Mouse (Mus musculus) cortical plate, adult 2 months (tissue): Measurements from ENCODE around the gene Rb1. TPM values are rescaled to one million over a fixed set of nuclear protein-coding genes. Genes with fewer than 3 reads are reported as not detected.

Source experiments
- H3K27ac ChIP-seq: fragments of 200-500 bp; 2 replicates; pipeline ENCODE4 v1.5.1; 2012; ENCODE audit warnings: low read length, control low read depth, inconsistent platforms; ENCODE audit not compliant: insufficient read depth
- H3K4me1 ChIP-seq: fragments of 200-500 bp; 2 replicates; pipeline ENCODE4 v1.6.1; 2011; ENCODE audit warnings: low read length; ENCODE audit not compliant: control insufficient read depth, insufficient read depth
- H3K4me3 ChIP-seq: fragments of 200-500 bp; 2 replicates; pipeline ENCODE4 v1.5.1; 2011; ENCODE audit warnings: mild to moderate bottlenecking, low read length, control low read depth; ENCODE audit not compliant: insufficient read depth
- CTCF ChIP-seq: fragments of 200-500 bp; IDR thresholded peaks from 2 replicates; pipeline ENCODE4 v1.5.1; 2011; ENCODE audit warnings: mild to moderate bottlenecking, control low read depth, low read length; ENCODE audit not compliant: insufficient read depth; ENCODE audit errors: extremely low read depth
- POLR2A ChIP-seq: fragments of 200-500 bp; IDR thresholded peaks from 2 replicates; pipeline ENCODE4 v1.6.1; 2011; ENCODE audit warnings: mild to moderate bottlenecking, low read length, control low read depth; ENCODE audit not compliant: insufficient read depth; ENCODE audit errors: extremely low read depth
- polyA plus RNA-seq: library from polyadenylated mRNA; depleted of rRNA; stranded (reverse); fragments of >200 nt; gene quantifications from 2 replicates; pipeline ENCODE4 v1.2.3, GENCODE M21; 2012

Rb1 gene
- polyA plus RNA-seq, 1 experiment: 19.8 TPM

DNA sequence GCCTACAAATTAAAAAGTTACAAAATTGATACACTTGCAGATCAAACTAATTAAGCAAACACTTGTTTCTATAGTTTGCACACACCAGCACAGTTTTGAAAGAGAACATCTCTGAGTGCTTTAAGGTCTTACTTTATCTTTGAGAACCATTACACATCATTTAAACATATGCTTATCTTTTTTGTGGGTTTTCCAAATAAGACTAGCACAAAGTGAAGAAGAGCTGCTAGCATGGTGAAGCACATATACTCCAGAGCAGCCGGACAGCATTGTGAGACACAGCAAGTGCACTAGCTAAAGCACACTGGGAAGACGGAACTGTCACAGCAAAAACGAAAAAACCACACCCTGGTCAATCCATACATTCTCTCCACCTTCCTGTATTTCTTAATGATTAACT is 3.5 kb downstream of the Rb1 start:
- no peak for TF ChIP-seq POLR2A
- TF ChIP-seq CTCF: no peak
- Histone ChIP-seq H3K4me3 (no peak overlapping the region), H3K4me1 (peaks cover 3% of the 10 kb centered on the region; the same call in 1 of the 2 replicates), H3K27ac (no peak overlapping the region)

DNA sequence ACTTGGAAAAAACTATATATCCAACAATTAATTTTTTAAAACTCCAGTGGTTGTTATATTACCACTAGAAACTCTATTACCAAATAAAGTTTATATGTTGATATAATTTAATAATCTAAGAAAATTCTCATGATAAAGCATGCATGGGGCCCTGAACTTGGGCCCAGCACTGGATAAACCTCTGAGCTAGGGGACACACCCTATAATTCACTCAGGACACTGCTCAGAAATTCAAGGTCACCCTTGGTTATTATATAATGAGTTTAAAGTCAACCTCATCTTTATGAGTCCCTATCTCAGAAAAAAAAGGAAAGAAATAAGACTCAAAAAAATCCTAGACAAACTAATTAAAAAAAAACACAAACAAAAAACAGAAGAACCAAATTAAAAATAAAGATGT is 8.7 kb downstream of the Rb1 start:
- no peak overlapping the region for H3K27ac ChIP-seq
- H3K4me1 ChIP-seq: no peaks in the 10 kb centered on the region; the same call in 1 of the 2 replicates
- TF ChIP-seq POLR2A (no peak), CTCF (no peak)
- no peak overlapping the region for H3K4me3 ChIP-seq

DNA sequence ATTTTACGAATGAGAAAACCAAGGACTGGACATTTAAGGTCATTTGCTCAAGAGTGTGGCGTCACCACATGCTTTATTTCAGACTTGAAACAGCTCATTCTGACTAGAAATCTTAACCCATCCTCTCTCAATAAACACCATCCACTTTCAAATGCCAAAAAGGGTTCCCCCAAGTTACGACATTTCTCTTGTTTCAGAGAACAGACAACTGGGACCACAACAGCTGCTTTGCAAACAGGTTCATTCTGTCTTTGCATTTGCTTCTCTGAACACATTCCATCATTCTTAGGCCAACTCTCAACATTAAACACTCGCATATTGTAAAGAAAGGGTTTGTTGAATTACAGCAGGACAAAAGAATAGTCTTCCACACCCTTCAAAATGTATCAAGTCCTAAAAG is 11.8 kb downstream of the Rb1 start:
- Histone ChIP-seq H3K4me1 (no peaks in the 10 kb centered on the region; the same call in none of the 2 replicates), H3K27ac (no peak overlapping the region), H3K4me3 (no peak overlapping the region)
- TF ChIP-seq CTCF (no peak), POLR2A (no peak)

DNA sequence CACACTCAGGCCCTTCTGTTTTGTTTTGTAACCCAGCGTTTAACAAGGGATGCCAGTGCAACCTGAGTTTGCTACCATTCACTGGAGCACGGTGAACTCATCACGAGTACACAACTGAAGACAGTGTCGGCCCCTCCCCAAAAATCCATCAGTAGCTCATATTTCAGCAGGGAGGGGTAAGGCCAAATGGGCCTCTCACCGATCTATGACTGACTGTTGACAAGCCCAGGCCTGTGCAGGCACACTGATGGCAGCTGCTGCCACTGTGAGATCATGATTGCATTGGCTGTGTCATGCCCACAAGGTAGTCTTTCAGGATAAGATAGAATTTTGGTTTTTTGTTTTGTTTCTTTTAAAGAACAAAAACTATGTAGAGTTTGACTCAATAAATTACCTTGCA is 12.2 kb downstream of the Rb1 start:
- H3K27ac ChIP-seq: no peak overlapping the region
- no peak overlapping the region for H3K4me3 ChIP-seq
- TF ChIP-seq CTCF (no peak), POLR2A (no peak)
- H3K4me1 ChIP-seq: no peaks in the 10 kb centered on the region; the same call in none of the 2 replicates

DNA sequence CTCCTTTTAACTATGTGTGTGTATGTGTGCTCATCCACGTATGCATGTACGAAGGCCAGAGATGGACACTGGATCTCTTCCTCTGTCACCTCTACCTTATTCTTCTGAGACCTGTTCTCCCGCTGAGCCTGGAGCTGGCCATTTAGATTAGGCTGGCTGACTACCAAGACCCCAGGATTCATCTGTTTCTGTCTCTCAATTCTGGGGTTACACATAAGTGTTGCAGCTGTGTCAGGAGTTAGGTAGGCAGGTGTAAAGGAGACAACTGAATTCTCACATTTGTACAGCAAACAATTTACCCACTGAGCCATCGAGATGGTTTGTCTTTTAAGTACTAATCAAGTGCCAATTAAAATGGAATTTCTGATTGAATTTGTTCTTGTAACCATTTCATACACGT is 12.7 kb downstream of the Rb1 start:
- Histone ChIP-seq H3K4me3 (no peak overlapping the region), H3K4me1 (no peaks in the 10 kb centered on the region; the same call in none of the 2 replicates), H3K27ac (no peak overlapping the region)
- no peak for TF ChIP-seq POLR2A
- no peak for TF ChIP-seq CTCF

DNA sequence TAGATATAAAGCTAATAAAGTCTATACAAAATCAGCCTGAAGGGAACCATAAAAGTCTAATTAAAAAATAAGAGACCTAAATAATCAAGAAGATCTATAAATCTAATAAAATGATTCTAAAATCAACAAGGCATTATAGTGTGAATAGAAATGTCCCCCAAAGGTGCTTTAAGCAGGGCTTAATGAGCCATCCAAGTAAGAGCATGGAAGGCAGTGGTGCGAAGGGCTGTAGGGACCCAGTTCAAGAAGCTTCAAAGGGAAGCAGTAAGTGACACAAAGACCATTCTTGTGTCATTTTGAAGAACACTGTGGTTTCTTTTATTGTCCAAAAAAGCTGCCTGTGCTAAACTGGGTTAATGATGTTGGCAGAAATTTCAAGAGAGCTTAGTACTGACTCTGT is 18.1 kb downstream of the Rb1 start:
- H3K4me3 ChIP-seq: no peak overlapping the region
- no peak overlapping the region for H3K27ac ChIP-seq
- H3K4me1 ChIP-seq: no peaks in the 10 kb centered on the region; the same call in 1 of the 2 replicates
- TF ChIP-seq CTCF (no peak), POLR2A (no peak)

DNA sequence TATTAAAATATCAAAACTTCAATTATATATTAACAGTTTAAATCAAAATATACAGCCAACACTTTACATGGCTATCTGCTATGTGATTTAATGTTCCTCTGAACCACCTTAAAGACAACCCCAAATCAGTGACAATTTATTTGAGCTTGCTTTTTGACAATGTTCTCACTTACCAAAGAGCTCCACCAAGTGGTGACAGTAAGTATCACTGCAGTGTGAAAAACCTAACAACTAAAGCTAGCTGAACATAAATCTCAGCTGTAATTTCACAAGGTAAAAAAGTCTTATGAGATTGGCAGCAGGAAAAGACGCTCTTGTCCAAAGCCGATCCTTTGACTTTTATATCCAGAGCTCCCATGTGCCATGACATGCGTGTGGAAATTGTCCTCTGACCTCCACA is 22.4 kb downstream of the Rb1 start:
- TF ChIP-seq CTCF: peak; percentile 26; the same call in 1 of the 2 replicates
- no peak for TF ChIP-seq POLR2A
- no peak overlapping the region for H3K4me3 ChIP-seq
- no peaks in the 10 kb centered on the region for H3K4me1 ChIP-seq
- no peak overlapping the region for H3K27ac ChIP-seq

DNA sequence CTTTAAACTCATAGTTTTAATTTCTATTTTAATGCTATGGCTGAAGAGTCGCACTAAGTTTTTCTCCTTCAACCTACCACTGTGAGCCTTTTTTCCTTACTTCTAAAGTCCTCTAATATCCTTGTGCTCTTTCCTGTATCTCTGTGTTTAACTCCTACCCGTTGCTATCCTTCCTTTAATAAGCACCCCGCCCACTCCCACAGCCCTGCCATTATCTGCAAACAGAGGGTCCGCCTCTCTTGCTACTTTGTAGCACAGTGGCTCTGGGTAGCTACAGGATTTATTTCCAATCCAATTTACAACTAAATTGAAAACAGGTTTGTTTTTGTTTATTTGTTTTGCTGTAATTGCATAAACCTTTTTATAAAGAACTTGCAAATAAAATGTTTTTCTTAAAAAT is 23.8 kb downstream of the Rb1 start:
- H3K4me3 ChIP-seq: no peak overlapping the region
- TF ChIP-seq POLR2A: no peak
- TF ChIP-seq CTCF: no peak
- H3K4me1 ChIP-seq: no peaks in the 10 kb centered on the region
- no peak overlapping the region for H3K27ac ChIP-seq

DNA sequence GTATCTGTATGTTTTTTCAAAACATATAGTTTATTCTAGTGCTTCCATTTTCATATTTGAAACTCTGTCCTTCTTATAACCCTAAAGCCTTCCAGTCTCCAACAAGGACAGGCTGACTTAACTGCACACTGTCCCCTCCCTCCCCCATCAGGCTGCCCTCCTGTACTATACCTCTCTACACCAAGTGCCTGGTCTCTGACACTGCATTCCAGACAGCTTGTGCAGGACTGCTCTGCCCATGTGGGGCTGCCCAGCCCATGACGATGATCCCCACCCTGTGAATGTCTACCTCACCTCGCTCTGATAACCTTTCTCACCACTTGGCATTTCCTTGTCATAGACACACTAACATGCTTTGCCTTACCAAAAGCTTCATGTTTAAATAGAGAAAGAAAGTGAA is 30.1 kb downstream of the Rb1 start:
- H3K27ac ChIP-seq: no peak overlapping the region
- H3K4me1 ChIP-seq: no peaks in the 10 kb centered on the region
- TF ChIP-seq POLR2A (no peak), CTCF (no peak)
- no peak overlapping the region for H3K4me3 ChIP-seq

DNA sequence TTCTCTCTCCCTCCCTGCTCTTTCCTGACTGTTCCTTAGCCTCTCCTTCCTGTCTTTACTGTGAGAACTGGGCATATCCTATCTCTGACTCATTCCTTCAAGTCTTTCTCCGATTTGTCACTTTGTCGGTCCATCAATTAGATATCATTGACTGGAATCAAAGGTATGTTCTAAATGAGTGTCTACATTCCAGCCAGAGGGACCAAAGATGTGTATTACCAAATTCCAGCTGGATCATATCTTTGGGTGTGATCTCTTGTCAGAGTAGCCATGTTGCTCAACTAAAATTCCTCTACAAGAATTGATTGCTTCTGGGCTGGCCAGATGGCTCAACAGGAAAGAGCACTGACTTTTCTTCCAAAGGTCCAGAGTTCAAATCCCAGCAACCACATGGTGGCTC is 32.0 kb downstream of the Rb1 start:
- Histone ChIP-seq H3K4me3 (no peak overlapping the region), H3K4me1 (no peaks in the 10 kb centered on the region), H3K27ac (no peak overlapping the region)
- TF ChIP-seq CTCF: no peak
- no peak for TF ChIP-seq POLR2A

DNA sequence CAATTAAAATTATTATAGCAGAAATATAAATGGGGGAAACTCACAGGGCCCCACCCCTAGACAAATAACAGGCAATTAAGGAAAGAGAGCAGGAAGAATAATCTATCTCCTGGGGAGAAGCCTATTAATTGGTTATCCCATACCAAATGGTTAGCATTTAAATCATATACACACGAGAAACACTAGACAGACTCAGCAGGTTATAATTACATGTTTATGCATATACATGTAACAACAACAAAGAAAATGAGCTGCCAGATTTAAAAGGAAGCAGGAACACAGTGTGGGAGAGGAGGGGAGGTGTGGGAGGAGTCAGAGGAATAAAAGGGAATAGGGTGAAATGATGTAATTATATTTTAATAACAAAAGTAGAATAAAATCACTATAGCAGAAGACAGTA is 33.2 kb downstream of the Rb1 start:
- Histone ChIP-seq H3K4me1 (no peaks in the 10 kb centered on the region), H3K27ac (no peak overlapping the region), H3K4me3 (no peak overlapping the region)
- no peak for TF ChIP-seq POLR2A
- TF ChIP-seq CTCF: no peak
